Mouse (Mus musculus) cerebellum, postnatal 14 days (tissue): ENCODE measurements at regions not wholly inside any gene's neighbourhood (a gene's known extent, or its start where the extent isn't known, plus 50 kb on each side); places are given as distances from the start of the nearest gene placed in this dataset.

Experiments
- DNase-seq, 2 experiments: peaks; one replicate each; pipeline ENCODE4 v3.0.0; 2021; ENCODE audit warnings: mixed read lengths in 2 of 2

DNA sequence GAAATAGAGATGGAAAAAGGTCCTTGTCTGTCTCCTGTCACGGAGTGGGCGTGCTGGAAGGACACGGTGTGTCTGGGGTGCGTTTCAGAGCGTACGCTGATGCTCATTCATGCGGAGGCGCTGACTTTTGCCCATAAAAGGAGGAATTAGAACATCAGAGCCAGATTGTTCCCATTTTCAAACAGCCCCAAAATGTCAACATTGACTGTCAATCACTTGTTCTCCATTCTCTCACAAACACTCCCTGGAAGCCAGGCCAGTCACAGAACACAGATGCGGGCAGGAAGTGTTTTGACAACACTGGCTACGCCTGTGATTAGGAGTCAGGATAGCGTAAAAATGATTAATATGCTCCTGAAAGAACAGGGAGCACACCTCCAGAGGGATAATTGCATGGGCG lies 157.1 kb upstream of the Ankrd55 start:
- DNase-seq = no peak

DNA sequence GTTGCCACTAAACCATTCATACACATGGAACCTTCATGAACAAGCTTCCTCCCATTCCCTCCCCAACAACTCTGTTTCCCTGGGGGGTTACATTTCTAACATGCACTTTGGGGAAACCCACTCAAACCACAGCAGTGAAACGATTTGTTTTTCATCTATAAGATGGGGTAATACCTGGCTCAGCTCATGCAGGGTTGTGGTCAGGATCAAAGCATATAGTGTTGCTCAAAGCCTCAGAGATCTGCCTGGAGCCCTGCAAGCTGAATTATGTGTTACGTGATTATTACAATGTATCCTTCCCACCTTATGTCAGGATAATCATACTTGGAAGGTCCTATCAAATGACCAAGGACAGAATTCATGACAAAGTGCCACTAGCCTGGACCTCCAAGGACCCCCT lies 154.5 kb upstream of the Ankrd55 start:
- DNase-seq = no peak

DNA sequence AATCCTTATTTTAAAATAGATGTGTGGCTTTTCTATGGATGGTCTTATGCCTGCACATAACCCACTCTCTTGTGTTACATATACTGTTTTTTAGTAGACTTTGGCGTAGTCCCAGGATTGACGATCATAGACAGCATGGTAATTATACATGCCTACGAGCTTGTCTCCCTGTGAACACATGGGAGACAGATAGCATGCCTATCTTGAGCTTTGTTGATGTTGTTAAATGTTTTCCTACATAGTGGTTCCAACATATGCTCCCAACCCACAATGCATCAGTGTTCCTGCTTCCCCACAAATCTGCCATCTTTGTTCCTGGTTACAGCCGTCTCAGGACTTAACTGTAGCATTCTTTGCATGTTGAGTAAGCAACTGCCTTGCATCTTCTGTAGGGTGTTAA lies 153.6 kb upstream of the Ankrd55 start:
- no peak for DNase-seq

DNA sequence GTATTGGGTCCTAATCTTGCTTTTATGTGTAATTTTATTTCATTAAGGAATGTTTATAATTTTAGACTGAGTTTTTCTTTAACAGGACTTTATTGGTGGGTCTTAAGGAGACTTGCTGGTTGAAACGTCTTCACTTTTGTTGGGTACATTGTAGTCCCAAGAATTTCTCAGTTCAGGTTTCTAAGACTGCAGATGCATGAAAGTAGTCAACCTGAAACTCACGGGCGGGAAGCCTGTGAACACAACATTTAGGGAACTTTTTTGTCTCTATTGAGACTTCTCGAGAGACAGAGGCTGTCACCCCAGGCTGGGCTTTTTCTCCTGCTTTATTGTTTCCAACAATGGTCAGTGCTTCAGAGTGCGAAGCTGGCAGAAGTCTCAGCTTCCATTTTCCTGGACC lies 152.5 kb upstream of the Ankrd55 start:
- no peak for DNase-seq

DNA sequence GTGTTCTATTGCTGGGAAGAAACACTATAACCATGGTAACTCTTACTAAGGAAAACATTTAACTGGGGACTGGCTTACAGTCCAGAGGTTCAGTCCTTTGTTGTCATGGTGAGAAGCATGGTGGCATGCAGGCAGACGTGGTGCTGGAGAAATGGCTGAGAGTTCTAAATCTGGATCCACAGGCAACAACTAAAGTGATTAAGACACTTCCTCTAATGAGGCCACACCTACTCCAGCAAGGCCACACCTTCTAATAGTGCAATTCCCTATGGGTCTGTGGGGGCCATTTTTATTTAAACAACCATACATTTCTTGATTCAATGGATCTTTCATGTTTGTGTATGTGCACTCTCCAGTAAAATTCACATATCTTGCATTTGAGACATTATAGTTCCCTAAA lies 151.4 kb upstream of the Ankrd55 start:
- no peak for DNase-seq

DNA sequence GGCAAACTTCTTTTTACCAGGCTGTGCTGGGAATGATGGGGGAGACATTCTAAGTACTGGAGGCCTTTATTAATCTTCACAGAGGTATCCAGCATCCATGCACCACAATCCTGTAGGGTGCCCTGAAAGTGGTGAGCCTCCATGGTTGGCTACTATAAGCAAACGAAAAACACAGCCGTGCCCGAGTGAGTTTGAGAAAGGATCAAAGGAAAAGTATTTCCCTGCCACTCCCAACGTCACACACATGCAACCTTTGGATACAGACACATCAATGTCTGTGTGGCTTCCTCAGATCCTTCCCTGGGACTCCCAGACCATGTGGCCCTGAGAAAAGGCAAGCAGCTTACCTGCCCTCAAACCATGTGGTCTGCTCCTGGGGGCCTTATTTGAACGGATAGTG lies 147.4 kb upstream of the Ankrd55 start:
- no peak for DNase-seq

DNA sequence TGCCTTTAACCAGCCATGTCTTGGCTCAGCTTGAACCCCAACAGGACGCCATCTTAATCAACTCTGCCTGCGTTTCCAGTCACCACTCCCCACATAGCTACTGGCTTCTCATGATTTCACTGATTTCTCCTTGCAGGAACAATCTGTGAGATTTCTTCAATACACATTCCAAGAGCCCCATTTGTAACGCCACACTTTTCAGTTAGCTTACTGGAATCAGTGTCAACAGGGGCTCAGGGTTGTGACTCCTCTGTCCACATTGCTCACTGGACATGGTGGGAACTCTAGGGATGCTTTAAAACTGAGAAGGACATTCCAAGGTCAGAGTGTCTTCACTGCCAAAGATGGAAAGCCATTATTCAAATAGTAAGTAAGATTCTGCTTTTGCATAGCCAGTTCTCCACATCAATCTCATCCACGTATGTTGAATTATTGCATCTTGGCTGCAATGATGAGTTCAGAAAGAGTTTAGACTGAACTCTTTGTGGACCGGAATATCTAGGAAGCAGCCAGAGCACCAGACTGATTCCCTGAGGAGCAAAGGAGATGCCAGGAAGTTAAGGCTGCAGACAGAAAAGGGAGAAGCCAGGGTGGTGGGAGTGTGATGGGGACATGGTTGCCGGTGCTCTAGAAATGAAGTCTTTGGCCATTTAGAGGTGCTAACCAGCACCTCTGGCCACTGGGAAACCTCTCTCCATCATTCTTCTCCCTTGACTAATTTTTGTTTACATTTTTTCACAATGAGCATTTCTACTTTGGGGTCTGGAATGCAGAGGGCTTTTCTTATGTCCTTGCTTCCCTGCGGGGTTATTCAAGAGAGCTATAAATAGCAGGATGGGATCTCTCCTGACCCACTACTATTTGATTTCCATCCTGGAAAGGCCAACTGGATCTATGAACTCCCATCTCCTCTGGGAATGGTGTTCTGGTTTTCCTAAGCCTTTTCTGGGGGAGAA lies 143.6 kb upstream of the Ankrd55 start:
- DNase-seq = no peak

DNA sequence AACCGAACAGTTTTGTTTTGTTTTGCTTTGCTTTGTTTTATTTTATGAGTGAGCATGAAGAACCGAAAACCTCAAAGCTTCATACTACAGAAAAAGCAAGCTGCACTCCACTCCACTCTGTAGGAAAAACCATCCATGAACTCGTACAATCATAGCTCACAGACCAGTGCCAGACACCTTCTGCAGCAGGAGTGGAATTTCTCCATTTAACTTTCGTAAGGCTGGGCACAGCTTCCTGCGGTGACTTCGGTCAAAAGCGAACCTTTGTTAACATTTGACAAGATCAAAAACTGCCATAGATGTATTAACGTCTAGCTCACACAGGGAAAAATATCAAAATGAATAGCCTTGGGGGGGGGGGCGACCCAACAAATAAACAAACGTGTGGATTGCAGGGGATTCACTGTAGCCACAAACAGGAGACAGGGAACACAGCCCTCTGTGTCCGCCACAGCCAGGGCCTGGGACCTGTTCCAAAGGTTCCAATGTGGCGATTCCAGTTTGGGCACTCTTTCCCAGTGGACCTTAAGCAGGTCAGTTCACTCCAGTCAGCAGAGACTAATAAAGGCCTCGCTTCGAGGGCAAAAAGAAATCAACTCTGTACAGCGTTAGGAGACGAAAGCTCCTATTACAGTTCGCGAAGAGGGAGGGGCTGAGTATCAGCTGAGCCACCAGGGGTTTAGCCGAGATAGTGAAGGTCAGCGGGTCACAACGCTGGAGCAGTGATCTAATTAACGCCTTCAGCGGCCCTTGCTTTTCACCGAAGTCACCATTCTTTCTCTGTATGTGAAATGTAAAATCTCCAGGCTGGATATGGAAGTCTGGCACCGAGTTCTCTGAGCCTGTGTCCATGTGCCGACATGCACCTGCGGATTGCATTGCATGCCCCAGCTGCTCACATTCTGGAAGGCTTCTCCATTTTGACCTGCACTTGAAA lies 135.4 kb upstream of the Ankrd55 start:
- peak; percentile 69 to 71 for DNase-seq

DNA sequence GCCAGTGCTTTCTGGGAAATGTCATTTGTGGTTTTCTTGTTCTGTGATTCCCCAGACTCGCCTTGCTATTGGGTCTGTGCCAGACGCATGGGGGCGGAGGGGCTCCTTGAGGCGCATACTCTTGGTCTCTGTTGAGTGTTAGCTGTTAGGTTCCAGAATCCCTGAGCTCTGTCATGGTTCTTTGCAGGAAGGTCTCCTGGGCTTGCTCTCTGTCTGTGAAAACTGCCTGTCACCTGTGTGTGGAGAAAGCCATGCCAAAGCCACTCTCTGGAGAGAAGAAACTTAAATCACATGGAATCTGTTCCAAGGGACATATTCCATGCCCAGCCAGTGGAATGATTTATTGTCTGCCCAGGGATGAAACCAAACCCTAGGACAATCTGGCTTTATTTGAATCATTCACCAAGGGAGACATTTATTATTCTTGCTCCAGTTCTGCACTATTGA lies 134.5 kb upstream of the Ankrd55 start:
- peak; percentile 78 to 85 for DNase-seq

DNA sequence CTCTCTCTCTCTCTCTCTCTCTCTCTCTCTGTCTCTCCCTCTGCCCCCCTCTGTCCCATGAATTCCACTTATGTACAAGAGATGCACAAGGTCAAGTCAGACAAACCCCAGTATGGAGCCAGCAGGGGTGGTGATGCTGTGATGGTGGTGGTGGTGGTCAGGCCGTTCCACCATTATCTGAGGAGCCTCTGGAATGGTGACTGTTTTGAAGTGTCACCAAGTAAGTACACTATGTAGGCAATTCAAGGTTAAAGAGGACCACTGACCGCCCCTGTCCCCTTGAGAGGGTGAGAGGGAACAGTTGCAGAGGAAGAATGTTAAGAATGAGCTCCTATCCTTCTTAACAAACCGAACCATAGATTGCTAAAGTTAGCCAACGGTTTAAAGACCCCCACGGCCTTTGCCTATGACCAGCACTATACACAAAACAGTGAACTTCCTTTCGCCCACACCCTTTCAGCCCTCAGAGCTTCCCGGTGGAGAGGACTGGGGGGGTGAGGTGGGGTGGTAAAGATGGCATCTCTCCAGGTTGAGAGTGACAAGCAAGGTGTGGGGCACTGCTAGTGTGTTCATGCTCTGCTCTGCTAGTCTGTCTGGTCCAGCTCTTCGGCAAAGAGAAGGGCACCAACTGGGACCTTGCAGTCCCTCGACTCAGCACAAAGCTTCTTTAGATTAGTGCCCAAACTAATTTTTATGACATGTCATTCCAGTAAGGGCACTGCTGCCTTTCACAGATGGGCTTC lies 128.7 kb upstream of the Ankrd55 start:
- no peak for DNase-seq

DNA sequence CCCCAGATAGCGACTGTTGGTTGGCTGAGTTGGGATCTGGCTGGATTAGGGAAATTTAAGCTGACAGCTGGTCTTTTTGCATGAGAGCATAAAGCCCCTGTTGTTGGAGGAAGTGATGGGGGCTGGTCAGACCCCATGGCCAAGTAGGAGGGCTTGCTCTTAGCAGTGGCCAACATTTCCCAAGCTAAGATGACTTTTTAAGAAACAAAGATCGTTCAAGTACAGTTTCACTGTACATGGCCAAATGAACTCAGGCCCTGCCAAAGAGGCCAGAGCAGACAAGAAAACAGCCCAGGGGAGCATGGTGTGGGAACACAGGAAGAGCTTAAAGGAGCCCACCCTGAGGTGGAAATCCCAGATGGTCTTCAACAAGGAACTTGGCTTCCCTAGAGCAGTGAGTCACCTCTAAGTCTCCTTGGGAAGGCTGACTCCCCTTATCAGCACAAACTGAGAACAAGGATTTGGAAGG lies 128.0 kb upstream of the Ankrd55 start:
- DNase-seq = peak; percentile 67 to 77

DNA sequence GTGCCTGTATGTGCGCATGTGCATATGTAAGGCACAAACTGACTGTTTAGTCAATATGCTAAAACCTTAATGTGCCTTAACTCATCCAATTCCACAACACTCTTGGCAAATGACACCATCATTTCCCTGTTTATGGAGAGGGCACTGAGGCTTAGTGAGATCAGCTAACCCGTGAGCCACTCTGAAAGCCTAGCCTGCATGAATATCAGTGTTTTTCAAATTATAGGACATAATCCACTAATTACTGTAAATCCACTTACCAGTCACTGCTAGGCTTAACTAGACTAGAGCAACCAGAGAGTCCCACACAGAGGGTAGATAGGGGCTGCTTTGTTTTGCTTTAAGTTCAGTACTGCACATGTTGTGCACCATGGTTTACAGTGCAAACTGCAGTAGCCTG lies 127.5 kb upstream of the Ankrd55 start:
- peak in 1 of 2 experiments; percentile 34 for DNase-seq

DNA sequence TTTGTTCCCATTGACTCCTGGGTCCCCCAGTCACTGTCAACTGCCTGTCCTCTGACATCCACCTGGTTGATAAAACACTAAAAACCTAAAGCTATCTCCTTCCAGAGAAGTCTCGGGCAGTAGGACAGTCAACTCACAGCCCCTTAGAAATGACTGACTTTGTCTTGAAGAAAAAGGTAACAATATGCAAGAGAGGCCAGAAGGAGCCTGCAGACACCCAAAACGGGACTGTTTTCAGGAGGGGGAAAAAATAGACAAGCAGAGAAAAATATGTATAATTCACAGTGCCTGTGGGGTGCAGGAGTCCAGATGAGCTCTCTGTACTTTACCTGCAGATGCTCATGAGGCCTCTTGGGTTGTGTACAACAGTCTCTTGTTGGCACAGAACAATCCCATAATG lies 126.4 kb upstream of the Ankrd55 start:
- no peak for DNase-seq

DNA sequence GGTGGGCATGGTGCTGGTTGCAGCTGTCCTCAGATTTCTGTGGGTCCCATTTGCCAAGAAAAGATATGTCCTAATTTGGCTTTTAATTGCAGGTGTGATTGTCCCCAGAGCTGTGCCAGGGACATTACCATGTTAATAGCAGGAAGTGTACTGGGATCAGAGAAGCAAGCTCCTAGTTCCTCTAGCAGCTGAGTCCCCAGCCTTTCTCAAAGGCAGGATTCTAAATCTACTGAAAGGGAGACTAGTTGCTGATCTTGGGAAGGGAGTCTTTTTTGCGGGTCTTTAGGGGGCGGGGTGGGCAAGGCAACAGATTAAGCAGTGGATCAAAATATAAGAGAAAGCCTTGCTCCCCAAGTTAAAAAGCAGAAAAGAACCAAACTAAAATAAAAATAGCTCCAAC lies 122.3 kb upstream of the Ankrd55 start:
- no peak for DNase-seq

DNA sequence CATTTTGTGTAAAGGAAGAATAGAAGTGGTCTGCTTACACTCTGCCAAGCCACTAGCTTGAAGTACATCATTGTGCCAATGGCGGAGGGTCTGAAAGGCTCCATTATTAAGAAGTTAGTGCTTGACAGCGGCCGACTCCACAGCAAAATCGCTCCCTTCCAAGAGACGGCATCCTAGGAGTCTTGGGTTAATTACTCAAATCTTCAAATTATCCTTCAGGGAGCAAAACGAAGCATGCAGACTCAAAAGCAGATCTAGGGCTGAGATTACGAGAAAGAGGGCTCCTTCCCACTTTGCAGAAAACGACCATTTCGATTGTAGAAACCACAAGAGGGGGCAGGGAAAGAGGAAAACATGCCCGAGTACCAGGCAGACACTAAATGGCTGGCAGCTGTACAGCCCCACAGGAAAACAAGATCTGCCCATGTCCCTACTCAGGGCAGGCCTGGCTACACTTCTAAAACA lies 121.9 kb upstream of the Ankrd55 start:
- no peak for DNase-seq

DNA sequence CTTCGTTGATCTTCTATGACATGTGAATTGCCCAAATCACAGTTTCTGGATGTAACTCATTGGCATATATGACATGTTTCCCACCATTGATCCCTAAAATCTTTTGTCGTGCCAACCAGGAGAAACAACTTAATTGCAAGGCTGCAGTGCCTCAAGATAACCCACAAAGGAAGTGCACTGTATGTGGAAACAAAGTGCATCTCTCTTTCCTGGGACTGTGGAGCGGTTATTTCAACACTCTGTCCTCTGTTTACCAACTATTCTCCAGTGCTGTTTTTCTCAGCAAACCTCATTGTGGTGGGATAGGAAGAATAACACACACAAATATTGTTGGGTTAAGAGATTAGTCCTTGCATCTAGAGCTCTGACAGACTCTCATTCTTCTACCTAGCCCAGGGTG lies 119.8 kb upstream of the Ankrd55 start:
- DNase-seq = no peak

DNA sequence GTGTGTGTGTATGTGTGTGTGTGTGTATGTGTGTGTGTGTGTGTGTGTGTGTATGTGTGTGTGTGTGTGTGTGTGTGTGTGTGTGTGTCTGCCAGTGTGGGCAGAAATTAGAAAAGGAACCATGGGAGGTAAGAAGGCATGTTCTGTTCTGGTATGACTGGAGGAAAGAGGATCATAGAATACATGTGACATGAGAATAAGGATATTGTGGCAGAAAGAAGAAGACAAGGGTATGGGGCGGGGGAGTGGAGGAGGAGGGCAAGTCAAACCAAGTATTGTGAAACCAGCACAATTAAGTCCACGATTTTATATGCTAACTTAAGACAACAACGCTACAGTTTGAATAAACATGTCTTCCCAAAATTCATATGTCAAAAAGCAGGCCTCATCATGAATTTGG lies 117.4 kb upstream of the Ankrd55 start:
- no peak for DNase-seq

DNA sequence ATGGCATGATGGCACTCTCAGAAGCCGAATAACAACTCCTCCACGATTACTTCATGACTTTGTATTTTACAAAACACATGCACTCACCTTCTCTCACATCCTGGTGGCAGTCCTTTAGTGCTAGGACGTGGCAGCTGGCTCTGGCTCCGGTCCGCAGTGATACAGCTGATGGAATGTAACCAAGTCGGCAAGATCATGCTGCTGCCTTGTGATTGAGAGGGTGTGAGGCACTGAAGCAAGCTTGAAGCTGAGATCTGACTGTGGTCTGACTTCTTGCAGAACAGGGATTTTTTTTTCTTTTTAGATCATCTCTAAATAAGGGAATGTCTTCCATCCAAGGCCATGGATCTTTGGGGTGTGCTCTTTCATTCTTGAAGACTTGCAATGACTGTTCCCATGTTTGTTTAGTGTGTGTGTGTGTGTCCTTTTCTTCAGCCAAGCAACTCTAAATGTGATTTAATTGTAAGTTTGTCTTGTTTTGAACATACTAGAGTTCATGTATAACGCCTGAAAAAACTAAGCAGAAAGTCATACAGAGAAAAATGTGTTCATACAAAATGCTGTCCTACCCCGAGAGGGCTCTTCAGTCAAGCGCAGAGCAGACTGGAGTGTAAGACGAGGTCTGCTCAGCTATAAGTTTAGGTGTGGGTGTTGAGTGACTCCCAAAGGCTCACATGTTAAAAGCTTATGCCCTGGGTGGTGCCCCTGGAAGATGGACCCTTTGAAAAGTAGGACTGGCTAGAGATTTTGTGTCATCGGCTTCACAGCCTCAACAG lies 116.1 kb upstream of the Ankrd55 start:
- peak; percentile 37 to 38 for DNase-seq

DNA sequence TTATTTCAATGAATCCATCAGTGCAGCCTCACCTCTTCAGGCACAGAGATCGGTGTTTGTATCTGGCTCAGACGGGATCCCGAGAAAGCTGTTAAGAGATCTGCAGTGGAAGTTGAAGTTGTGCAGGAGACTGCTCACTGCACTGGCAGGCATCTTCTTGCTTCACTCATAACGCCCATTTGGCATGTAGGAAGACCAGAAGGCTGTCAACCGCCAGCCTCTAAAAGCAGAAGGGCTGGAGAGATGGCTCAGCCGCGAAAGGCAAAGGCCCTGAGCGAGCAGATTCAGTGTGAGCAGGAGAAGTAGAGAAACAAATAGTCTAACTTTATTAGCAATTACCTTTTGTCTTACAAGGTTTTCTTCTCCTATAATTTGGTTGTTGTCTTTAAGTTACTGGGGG lies 114.3 kb upstream of the Ankrd55 start:
- DNase-seq = no peak

DNA sequence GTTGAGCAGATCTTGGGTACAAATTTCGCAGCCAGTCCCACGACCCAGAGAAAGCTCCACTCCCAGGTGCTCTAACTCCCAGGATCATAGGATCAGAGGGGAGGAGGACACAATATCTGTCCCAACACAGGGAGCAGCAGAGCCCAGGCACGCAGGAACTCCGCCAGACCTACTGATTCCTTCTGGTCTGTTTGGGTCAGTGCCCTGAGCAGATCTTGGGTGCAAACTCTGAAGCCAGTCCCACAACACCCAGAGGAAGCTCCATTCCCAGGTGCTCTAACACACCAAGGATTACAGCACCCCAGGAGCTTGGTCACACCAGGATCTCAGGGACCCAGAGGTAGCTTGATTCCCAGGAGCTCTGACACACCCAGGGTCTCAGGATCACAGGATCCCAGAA lies 110.2 kb upstream of the Ankrd55 start:
- DNase-seq = no peak

DNA sequence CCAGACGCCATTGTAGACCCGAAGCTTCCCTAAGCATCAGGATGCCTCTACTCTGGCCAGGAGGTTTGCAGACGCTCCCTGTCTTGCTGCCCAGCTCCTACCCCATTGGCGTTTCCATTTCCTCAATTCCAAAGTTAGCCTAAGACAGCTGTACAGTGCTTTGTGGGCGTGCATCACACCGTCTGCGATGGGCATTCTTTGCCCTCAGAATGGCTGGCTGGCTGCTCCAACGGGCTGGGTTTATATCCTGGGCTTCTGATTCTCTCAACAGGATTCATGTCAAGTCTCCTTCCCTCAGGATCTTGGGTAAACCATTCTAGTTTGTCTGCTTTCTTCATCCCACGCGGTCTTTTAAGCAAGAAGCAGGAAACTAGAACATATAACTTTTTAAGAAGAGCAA lies 104.3 kb upstream of the Ankrd55 start:
- DNase-seq = no peak

DNA sequence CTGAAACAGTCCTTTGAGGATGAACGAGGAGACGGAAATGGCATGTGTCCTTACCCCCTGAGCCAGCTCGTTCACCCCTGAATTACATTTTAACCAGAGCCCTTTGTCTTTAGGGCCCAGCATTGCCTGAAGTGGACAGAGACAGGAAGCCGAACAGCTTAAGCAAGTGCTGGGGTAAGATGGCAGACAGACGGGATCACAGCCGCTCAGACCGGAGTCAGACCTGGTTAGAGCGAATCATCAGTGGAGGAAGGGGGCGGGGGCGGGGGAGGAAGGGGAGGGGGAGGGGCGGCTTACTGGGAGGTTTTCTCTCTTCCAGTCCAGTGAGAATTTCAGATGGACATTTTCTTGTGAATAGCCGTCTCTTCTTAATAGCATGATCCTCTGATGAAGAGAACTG lies 103.1 kb upstream of the Ankrd55 start:
- no peak for DNase-seq
